Comparison of ENCODE assay signal across 9 mouse cellular contexts in genomic region chr17:26650451-26651363, GRCm38 (mm10). TPM values are rescaled to one million over a fixed set of nuclear protein-coding genes. Genes with fewer than 3 reads are reported as not detected.
DNase-seq lines count a peak whose midpoint lies in the region; ATAC-seq and TF ChIP-seq lines count a peak whose summit lies in the region.
"Had no signal": no experiment of that assay in that cellular context is flagged by ENCODE, and none has a peak within 500 bp of the region (broad histone marks: within the 10 kb centered on the region; RNA-seq: fewer than 3 reads in every experiment).

No protein-coding gene starts in this region.

- CTCF ChIA-PET in Patski (lab: Charles Lee) = interaction anchor here (1.0 to 2.4 kb wide), 12 partner anchors 9 to 236 kb away, joined by 3 to 15 read pairs (median 4); partner anchors contain the start of gene Atp6v0e

- H3K36me3 ChIP-seq in intestine, embryonic 14.5 days (ENCODE audit: control insufficient read depth, insufficient read depth, low read length) = peaks cover 44% of the 10 kb centered on the region

- H3K9me3 ChIP-seq in intestine, embryonic 14.5 days (ENCODE audit: control insufficient read depth, low read length) = no peaks in the 10 kb centered on the region
- H3K9me3 ChIP-seq: liver, embryonic 15.5 days had no signal

- H3K27ac ChIP-seq in intestine, embryonic 14.5 days (ENCODE audit: low read depth) = peak overlapping the region; percentile 40; the same call in 1 of the 2 replicates
- H3K27ac ChIP-seq: liver, embryonic 15.5 days had no signal

- no peaks in the 10 kb centered on the region for H3K27me3 ChIP-seq in Patski
- H3K27me3 ChIP-seq in intestine, embryonic 14.5 days (replicated peaks; ENCODE audit: control insufficient read depth, insufficient read depth, low read length) = no peaks in the 10 kb centered on the region
- H3K27me3 ChIP-seq: liver, embryonic 15.5 days had no signal

- TF ChIP-seq CTCF in Patski (IDR thresholded peaks at IDR 0.05) = no peak

- POLR2A ChIA-PET in Patski (lab: Charles Lee) = interaction anchor here (0.6 to 2.8 kb wide), 5 partner anchors 9 to 145 kb away, joined by 3 to 16 read pairs (median 6); no protein-coding TSS in a partner anchor

- H3K4me2 ChIP-seq in intestine, embryonic 14.5 days (ENCODE audit: low read length) = no peak overlapping the region
- H3K4me2 ChIP-seq: liver, embryonic 15.5 days had no signal

- ATAC-seq in Patski = peak; percentile 78
- ATAC-seq in intestine, embryonic 14.5 days (replicated peaks; ENCODE audit: low FRiP score, low TSS enrichment, low read depth) = no peak

- H3K4me1 ChIP-seq in intestine, embryonic 14.5 days (replicated peaks; ENCODE audit: control insufficient read depth, insufficient read depth, low read length) = peaks cover 7% of the 10 kb centered on the region

- DNase-seq in layer of hippocampus, adult 9-11 months = peak; percentile 56
- no peak for DNase-seq in layer of hippocampus, adult 11-12 months (ENCODE audit: low spot score)
- DNase-seq in Patski (ENCODE audit: low read depth, low spot score) = peak; percentile 95
- peak; percentile 75 for DNase-seq in cerebellum, adult 9-11 months
- no peak for DNase-seq in intestine, embryonic 14.5 days (ENCODE audit: low spot score)
- no peak for DNase-seq in testis, postnatal 14 days (ENCODE audit: low spot score)
- DNase-seq in retina, embryonic 14.5 days (ENCODE audit: low spot score) = no peak
- DNase-seq: right cerebral cortex, postnatal 14 days had no signal

- no peak overlapping the region for H3K9ac ChIP-seq in intestine, embryonic 14.5 days (ENCODE audit: low read length)
- H3K9ac ChIP-seq: liver, embryonic 15.5 days had no signal

- WGBS in intestine, embryonic 14.5 days = 69% methylated on average over 14 of the region's 14 CpGs

- no peak overlapping the region for H3K4me3 ChIP-seq in intestine, embryonic 14.5 days (ENCODE audit: low read depth, low read length)
- H3K4me3 ChIP-seq: liver, embryonic 15.5 days had no signal

- in situ Hi-C loops in Patski (cut with MboI; ENCODE audit: low pct_unique_long_range_greater_than_20kb) = loop anchor here (10.0 kb wide), 1 partner anchor 234 kb away; no protein-coding TSS in a partner anchor

RNA-seq across cellular contexts. Expression of gene Atp6v0e, which starts 12.3 kb away (rescaled TPM):
- 305 TPM for polyA plus RNA-seq in Patski (2021)
- 216 and 217 TPM in 2 replicates for polyA plus RNA-seq in intestine, embryonic 14.5 days (2014; fragmentation: Nextera tagmentation; extraction: Ambion mirVana)

Comparison
In these comparisons a context has a peak if more than half of its experiments do, and no peak if none do; other contexts are left out.
1. DNase-seq: peak in layer of hippocampus, adult 9-11 months (single experiment), Patski (single experiment) and cerebellum, adult 9-11 months (single experiment); none in layer of hippocampus, adult 11-12 months (single experiment), intestine, embryonic 14.5 days (single experiment), testis, postnatal 14 days (single experiment) and retina, embryonic 14.5 days (single experiment).